Mouse (Mus musculus) ES-Bruce4 (cell line): ENCODE data around the gene Adam8.

Experiments used
- CTCF ChIP-seq: IDR thresholded peaks from one replicate; pipeline ENCODE4 v1.8.1; 2011; ENCODE audit warnings: low read depth, low read length
- EP300 ChIP-seq: IDR thresholded peaks from 2 replicates; pipeline ENCODE4 v1.6.1; 2011; ENCODE audit warnings: low read depth, low read length; ENCODE audit not compliant: insufficient read depth
- POLR2A ChIP-seq: IDR thresholded peaks from one replicate; pipeline ENCODE4 v1.8.1; 2011; ENCODE audit warnings: low read length; ENCODE audit not compliant: insufficient read depth

GRCm38 (mm10) chr7:139949893-139950282, 42.5 kb downstream of the Adam8 start:
- TF ChIP-seq CTCF (peak; percentile 20), POLR2A (no peak), EP300 (peak; percentile 96; the same call in 1 of the 2 replicates)
